Mouse (Mus musculus) T-helper 17 cell (primary cell): ENCODE results near the gene Tbl2.

ENCODE experiments used
- in situ Hi-C, 2 experiments: fragments of 300-600 bp; cut with MboI, MseI; formaldehyde crosslinking; loops; 1 replicate in 1 of 2; 2 replicates in 1 of 2; pipeline ENCODE4 v1.15.1; 2025; ENCODE audit warnings: high pct_unique_total_duplicates in 2 of 2

Tbl2 gene

GRCm38 (mm10) chr5:135186231-135186620, 36.8 kb downstream of the Tbl2 start:
- in situ Hi-C loops, result loop anchor here in 1 of 2 experiments (5.0 kb wide), 1 partner anchor 69 kb away; no protein-coding TSS in a partner anchor

DNA sequence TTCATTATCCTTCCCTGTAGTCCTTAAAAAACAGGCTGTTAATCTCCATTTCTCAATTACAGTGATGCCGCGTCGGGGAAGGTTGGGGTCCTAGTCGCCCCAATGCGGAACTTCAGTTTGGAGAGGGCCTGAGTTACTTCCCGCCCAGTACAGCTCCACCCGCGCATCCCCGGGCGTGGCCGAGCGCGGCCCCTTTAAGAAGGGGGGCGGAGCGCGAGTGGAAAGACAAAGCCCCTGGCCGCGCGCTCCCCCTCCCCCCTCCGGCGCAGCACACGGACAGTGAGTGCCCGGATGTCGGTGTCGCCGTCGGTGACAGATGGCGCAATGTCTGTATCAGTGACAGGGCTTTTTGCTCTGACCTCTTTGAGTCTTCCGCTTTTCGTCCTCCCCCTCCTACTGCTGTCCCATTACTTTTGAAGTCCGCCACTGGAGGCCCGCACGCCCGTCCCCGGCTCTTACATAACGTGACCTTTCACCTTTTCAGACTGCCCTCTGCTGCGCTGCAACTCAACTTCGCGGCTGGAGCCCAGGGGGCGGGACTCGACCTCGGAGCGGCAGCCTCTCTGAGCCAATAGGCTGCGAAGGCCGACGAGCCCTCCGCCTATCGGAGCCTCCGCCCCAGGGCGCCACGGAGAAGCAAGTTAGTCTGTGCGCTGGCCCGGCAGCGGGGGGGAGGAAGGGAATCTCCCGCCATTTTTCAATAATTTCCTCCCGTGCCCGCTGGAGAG, 37.3 kb downstream of the Tbl2 start, which contains the start of gene Baz1b:
Gene Baz1b (plus strand): TSS at position 644 of the 728 bp plus-strand sequence.
- in situ Hi-C loops, result loop anchor here in 1 of 2 experiments (5.0 kb wide), 1 partner anchor 69 kb away; no protein-coding TSS in a partner anchor

- in situ Hi-C loops, result loop anchor here in 1 of 2 experiments (5.0 kb wide), 1 partner anchor 70 kb away; no protein-coding TSS in a partner anchor
Measured at GRCm38 (mm10) chr5:135187349-135188213, 38.1 kb downstream of the Tbl2 start.

GRCm38 (mm10) chr5:135188214-135188554, 38.7 kb downstream of the Tbl2 start:
- in situ Hi-C loops, result loop anchor here in 1 of 2 experiments (5.0 kb wide), 1 partner anchor 71 kb away; no protein-coding TSS in a partner anchor

GRCm38 (mm10) chr5:135189281-135190022, 40.0 kb downstream of the Tbl2 start:
- in situ Hi-C loops, result loop anchor here in 1 of 2 experiments (5.0 kb wide), 1 partner anchor 72 kb away; no protein-coding TSS in a partner anchor

- in situ Hi-C loops, result no loop called here
Measured at GRCm38 (mm10) chr5:135191620-135192019, 42.2 kb downstream of the Tbl2 start.

DNA sequence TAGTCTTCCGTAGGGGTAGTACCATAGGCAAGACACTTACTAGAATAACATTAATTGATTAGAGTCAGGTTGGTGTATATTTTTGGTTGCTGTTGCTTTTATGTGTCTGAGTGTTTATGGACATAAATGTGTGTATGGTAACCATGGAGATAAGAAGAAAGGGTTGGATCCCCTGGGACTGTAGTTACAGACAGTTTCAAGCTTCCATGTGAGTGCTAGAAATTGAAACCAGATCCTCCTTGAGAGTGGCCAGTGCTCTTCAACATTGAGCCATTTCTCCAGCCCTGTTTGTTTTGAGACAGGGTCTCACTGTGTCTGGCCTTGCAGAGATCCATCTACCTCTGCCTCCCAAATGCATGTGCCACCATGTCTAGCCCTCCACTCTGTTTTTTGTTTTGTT, 43.0 kb downstream of the Tbl2 start:
- in situ Hi-C loops, result no loop called here

GRCm38 (mm10) chr5:135196367-135196766, 46.9 kb downstream of the Tbl2 start:
- in situ Hi-C loops, result no loop called here

- in situ Hi-C loops, result no loop called here
Measured at GRCm38 (mm10) chr5:135202763-135203162, 53.3 kb downstream of the Tbl2 start.

DNA sequence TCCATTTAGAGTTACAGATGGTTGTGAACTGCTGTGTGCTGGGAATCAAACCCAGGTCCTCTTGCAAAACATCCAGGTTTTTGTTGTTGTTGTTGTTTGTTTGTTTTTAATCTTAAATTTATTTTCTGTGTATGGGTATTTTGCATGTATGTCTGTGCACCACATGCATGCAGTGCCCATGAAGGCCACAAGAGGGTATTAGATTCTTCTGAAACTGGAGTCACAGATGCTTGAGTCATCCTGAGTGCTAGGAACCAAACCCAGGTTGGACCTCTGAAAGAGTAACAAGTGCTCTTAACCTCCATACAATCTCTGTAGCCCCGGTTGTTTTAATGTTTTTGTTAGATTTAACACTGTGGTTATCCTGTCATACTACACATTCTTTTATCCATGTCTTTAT, 58.7 kb downstream of the Tbl2 start:
- in situ Hi-C loops, result no loop called here
